Mouse (Mus musculus) spleen, adult 2 months (tissue): ENCODE results near the gene Tmem106c.

ENCODE experiments used
- CTCF ChIP-seq: fragments of 200-500 bp; IDR thresholded peaks from 2 replicates; pipeline ENCODE4 v1.5.1; 2011; ENCODE audit warnings: mild to moderate bottlenecking, inconsistent platforms; ENCODE audit not compliant: insufficient read depth, insufficient read length, insufficient replicate concordance; ENCODE audit errors: extremely low read depth
- POLR2A ChIP-seq: fragments of 200-500 bp; IDR thresholded peaks from 2 replicates; pipeline ENCODE4 v1.6.1; 2011; ENCODE audit warnings: low read depth, low read length, inconsistent platforms

DNA sequence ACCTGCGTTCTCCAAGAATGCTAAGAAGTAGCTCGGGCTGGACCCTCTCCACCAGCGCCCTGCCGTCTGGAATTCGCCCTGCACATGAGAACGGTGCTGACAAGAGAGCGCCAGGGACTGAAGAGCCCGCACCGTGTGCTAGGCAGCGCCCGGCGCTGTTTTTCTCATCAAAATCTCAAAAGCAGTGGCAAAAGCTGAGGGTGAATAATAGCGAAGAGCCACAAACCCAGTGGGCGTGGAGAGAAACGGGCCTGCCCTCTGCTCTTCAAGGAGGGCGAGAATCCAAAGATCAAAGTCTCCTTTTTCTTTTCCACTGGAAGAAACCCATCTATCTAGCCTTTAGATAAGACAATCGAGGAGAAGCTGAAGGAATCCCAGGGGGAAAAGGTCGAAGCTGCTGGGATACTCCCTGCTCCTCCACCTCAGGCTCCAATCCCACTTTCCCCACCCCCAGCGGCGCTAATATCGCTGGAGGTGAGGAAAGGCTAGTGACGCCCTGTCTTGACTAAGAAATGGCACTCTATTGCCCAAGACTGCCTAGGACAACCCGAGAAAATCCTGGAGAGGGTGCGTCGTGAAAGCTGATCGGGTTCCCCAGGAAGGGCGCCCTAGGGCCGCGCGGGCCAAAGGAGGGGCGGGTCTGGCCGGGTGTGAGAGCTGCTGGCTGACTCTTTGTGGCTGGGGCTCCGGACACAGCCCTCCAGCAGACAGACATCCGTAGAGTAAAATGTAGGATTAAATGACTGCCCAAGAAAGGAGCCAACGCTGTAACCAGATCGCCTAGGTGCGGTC, 37.5 kb downstream of the Tmem106c start:
- TF ChIP-seq CTCF, result no peak
- TF ChIP-seq POLR2A, result no peak
